Mouse (Mus musculus): ENCODE measurements at regions not wholly inside any gene's neighbourhood (a gene's known extent, or its start where the extent isn't known, plus 50 kb on each side); places are given as distances from the start of the nearest gene placed in this dataset.
"Not testable (repeated sequence)": the region's sequence is repeated elsewhere in the genome, so short reads cannot be mapped to it uniquely, and the experiment has no call there.

- no peaks in the 10 kb centered on the region for H3K27me3 ChIP-seq (ENCODE audit: insufficient read depth, low read length)
- no peak for TF ChIP-seq CTCF (IDR thresholded peaks at IDR 0.05; ENCODE audit: low read depth)
- no peak overlapping the region for H3K4me3 ChIP-seq (ENCODE audit: low read length)
- ATAC-seq (no peak), DNase-seq (ENCODE audit: low spot score) (no peak)
- no peak overlapping the region for H3K27ac ChIP-seq
- H3K4me1 ChIP-seq (ENCODE audit: insufficient read depth, low read length) = no peaks in the 10 kb centered on the region
- no peak overlapping the region for H3K9ac ChIP-seq (replicated peaks; ENCODE audit: low read length)
- H3K36me3 ChIP-seq (ENCODE audit: insufficient read depth, low read length) = no peaks in the 10 kb centered on the region
- H3K9me3 ChIP-seq (ENCODE audit: low read length) = no peaks in the 10 kb centered on the region
- H3K4me2 ChIP-seq (ENCODE audit: low read depth, low read length) = no peak overlapping the region
These were observed 145.7 kb upstream of the Tmem229a start for GRCm38 (mm10) chr6:25101761-25102160.

GRCm38 (mm10) chr6:25087167-25087566 is 131.1 kb upstream of the Tmem229a start:
- Histone ChIP-seq H3K4me1 (ENCODE audit: insufficient read depth, low read length) (no peaks in the 10 kb centered on the region), H3K4me3 (ENCODE audit: low read length) (no peak overlapping the region), H3K27me3 (ENCODE audit: insufficient read depth, low read length) (no peaks in the 10 kb centered on the region), H3K27ac (no peak overlapping the region), H3K9ac (replicated peaks; ENCODE audit: low read length) (no peak overlapping the region), H3K36me3 (ENCODE audit: insufficient read depth, low read length) (no peaks in the 10 kb centered on the region), H3K9me3 (ENCODE audit: low read length) (no peaks in the 10 kb centered on the region), H3K4me2 (ENCODE audit: low read depth, low read length) (no peak overlapping the region)
- WGBS = 93% methylated on average over 1 of the region's 1 CpGs
- no peak for TF ChIP-seq CTCF (IDR thresholded peaks at IDR 0.05; ENCODE audit: low read depth)
- DNase-seq (ENCODE audit: low spot score) (no peak), ATAC-seq (peak; percentile 58; the same call in 1 of the 2 replicates)

- H3K4me2 ChIP-seq (ENCODE audit: low read depth, low read length) = no peak overlapping the region
- H3K36me3 ChIP-seq (ENCODE audit: insufficient read depth, low read length) = no peaks in the 10 kb centered on the region
- no peak for TF ChIP-seq CTCF (IDR thresholded peaks at IDR 0.05; ENCODE audit: low read depth)
- no peak overlapping the region for H3K9ac ChIP-seq (replicated peaks; ENCODE audit: low read length)
- no peak for DNase-seq (ENCODE audit: low spot score)
- 72% methylated on average over 2 of the region's 2 CpGs for WGBS
- H3K4me1 ChIP-seq (ENCODE audit: insufficient read depth, low read length) = no peaks in the 10 kb centered on the region
- H3K27ac ChIP-seq = no peak overlapping the region
- no peaks in the 10 kb centered on the region for H3K27me3 ChIP-seq (ENCODE audit: insufficient read depth, low read length)
- no peaks in the 10 kb centered on the region for H3K9me3 ChIP-seq (ENCODE audit: low read length)
- no peak overlapping the region for H3K4me3 ChIP-seq (ENCODE audit: low read length)
- ATAC-seq = no peak
These were observed 129.8 kb upstream of the Tmem229a start for GRCm38 (mm10) chr6:25085871-25086270.

GRCm38 (mm10) chr6:25085296-25085695 is 129.2 kb upstream of the Tmem229a start:
- not testable (repeated sequence) for H3K36me3 ChIP-seq (ENCODE audit: insufficient read depth, low read length); H3K9ac ChIP-seq (replicated peaks; ENCODE audit: low read length); ATAC-seq; H3K4me1 ChIP-seq (ENCODE audit: insufficient read depth, low read length); H3K27me3 ChIP-seq (ENCODE audit: insufficient read depth, low read length); H3K9me3 ChIP-seq (ENCODE audit: low read length); H3K4me3 ChIP-seq (ENCODE audit: low read length); H3K4me2 ChIP-seq (ENCODE audit: low read depth, low read length); DNase-seq (ENCODE audit: low spot score); H3K27ac ChIP-seq
- 66% methylated on average over 4 of the region's 4 CpGs for WGBS

- WGBS = 47% methylated on average over 6 of the region's 6 CpGs
- Histone ChIP-seq H3K27ac (no peak overlapping the region), H3K4me2 (ENCODE audit: low read depth, low read length) (no peak overlapping the region), H3K27me3 (ENCODE audit: insufficient read depth, low read length) (no peaks in the 10 kb centered on the region), H3K36me3 (ENCODE audit: insufficient read depth, low read length) (no peaks in the 10 kb centered on the region), H3K4me1 (ENCODE audit: insufficient read depth, low read length) (no peaks in the 10 kb centered on the region), H3K9ac (replicated peaks; ENCODE audit: low read length) (no peak overlapping the region), H3K4me3 (ENCODE audit: low read length) (no peak overlapping the region), H3K9me3 (ENCODE audit: low read length) (no peaks in the 10 kb centered on the region)
- DNase-seq (ENCODE audit: low spot score) (no peak), ATAC-seq (no peak)
- no peak for TF ChIP-seq CTCF (IDR thresholded peaks at IDR 0.05; ENCODE audit: low read depth)
These were observed 109.8 kb upstream of the Tmem229a start for GRCm38 (mm10) chr6:25065913-25066312.

GRCm38 (mm10) chr6:25032878-25033509 is 76.9 kb upstream of the Tmem229a start:
- Histone ChIP-seq H3K9ac (replicated peaks; ENCODE audit: low read length) (no peak overlapping the region), H3K4me1 (ENCODE audit: insufficient read depth, low read length) (0 out of 2 replicates have a peak, but pooled peaks cover 3% of the 10 kb centered on the region), H3K36me3 (ENCODE audit: insufficient read depth, low read length) (no peaks in the 10 kb centered on the region), H3K4me3 (ENCODE audit: low read length) (no peak overlapping the region), H3K27me3 (ENCODE audit: insufficient read depth, low read length) (no peaks in the 10 kb centered on the region), H3K4me2 (ENCODE audit: low read depth, low read length) (no peak overlapping the region), H3K9me3 (ENCODE audit: low read length) (no peaks in the 10 kb centered on the region), H3K27ac (no peak overlapping the region)
- ATAC-seq (no peak), DNase-seq (ENCODE audit: low spot score) (no peak)
- 44% methylated on average over 2 of the region's 2 CpGs for WGBS
- TF ChIP-seq CTCF (IDR thresholded peaks at IDR 0.05; ENCODE audit: low read depth) = no peak

GRCm38 (mm10) chr6:25026953-25027352 is 70.9 kb upstream of the Tmem229a start:
- no peak overlapping the region for H3K4me2 ChIP-seq (ENCODE audit: low read depth, low read length)
- no peak overlapping the region for H3K27ac ChIP-seq
- H3K4me3 ChIP-seq (ENCODE audit: low read length) = no peak overlapping the region
- TF ChIP-seq CTCF (IDR thresholded peaks at IDR 0.05; ENCODE audit: low read depth) = peak; percentile 52
- peak; percentile 33 for DNase-seq (ENCODE audit: low spot score)
- no peaks in the 10 kb centered on the region for H3K4me1 ChIP-seq (ENCODE audit: insufficient read depth, low read length)
- 87% methylated on average over 3 of the region's 3 CpGs for WGBS
- H3K36me3 ChIP-seq (ENCODE audit: insufficient read depth, low read length) = no peaks in the 10 kb centered on the region
- H3K9me3 ChIP-seq (ENCODE audit: low read length) = no peaks in the 10 kb centered on the region
- no peak overlapping the region for H3K9ac ChIP-seq (replicated peaks; ENCODE audit: low read length)
- no peaks in the 10 kb centered on the region for H3K27me3 ChIP-seq (ENCODE audit: insufficient read depth, low read length)
- ATAC-seq = no peak
